Mouse (Mus musculus): ENCODE measurements at regions not wholly inside any gene's neighbourhood (a gene's known extent, or its start where the extent isn't known, plus 50 kb on each side); places are given as distances from the start of the nearest gene placed in this dataset.

DNA sequence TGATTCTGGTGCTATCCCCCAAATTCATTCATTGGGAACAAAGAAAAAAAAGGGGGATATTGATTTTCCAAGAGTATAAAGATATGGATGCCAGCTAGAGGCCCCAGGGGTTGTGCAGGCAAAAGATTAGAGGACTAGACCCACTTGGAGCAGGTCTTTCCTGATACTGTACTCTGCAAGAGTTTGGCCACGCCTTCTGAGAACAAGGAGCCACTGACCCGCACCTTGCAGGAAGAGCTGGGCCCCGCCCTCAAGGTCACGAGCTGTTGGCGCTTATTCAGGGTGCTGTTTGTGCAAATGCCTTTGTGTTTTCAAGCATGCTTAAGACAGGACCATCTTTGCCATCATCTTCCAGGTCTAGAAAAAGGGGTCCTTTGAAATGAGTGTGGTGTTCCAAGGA lies 54.5 kb upstream of the Slc7a1 start:
- no peak for DNase-seq (ENCODE audit: low read depth)

- DNase-seq (ENCODE audit: low read depth): no peak
Measured at GRCm38 (mm10) chr5:148453776-148454175, 54.1 kb upstream of the Slc7a1 start.

- DNase-seq (ENCODE audit: low read depth): no peak
Measured at GRCm38 (mm10) chr5:148452909-148453632, 53.4 kb upstream of the Slc7a1 start.

DNA sequence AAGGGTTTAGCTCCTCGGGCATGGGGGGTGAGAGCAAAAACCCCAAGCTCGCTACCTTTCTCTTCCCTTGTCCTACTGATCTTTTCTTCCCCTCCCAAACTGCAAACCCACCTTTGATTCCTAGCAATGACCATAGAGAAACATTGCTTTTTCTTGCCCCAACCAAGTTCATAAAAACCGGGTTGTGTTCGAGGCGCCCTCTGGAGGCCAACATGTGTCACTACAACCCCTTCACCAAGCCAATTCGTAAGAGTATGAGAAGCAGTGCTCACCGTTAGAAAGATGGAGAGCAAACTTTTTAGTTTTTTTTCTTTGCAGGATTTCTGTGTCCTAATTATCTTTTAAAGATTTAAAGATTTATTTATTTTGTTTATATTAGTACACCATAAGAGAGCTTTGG lies 52.1 kb upstream of the Slc7a1 start:
- DNase-seq (ENCODE audit: low read depth): peak; percentile 79

GRCm38 (mm10) chr5:148450924-148451323 lies 51.2 kb upstream of the Slc7a1 start:
- peak; percentile 78 for DNase-seq (ENCODE audit: low read depth)
